Mouse (Mus musculus) cerebellum, adult 9-11 months (tissue): ENCODE data around the gene Plin2.
A peak's percentile ranks its signal among the peaks of the same experiment; 100 is the strongest.

Experiments
- DNase-seq: peaks from one replicate; pipeline ENCODE4 v3.0.0; 2022

Gene Plin2

DNA sequence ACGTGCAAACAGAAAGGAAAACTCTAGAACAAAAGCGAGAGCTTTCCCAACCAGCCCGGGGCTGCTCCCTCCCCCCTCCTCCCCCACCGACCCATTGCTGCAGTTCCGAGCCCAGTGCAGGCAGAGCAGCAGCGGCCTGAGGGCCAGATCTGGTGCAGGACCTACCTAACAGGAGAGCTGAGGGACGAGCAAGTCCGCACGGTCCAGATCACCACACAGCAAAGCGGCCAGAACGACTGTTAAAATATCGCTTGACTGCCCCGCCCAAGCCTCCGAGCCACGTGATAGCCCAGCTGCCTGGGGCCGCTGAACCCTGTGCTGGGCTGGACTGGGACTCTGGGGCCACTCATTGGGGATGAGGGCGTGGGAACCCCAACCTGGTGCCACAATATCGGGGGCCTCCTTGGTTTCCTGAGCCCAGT, at the start of gene Plin2:
Plin2 (minus strand) TSS at position 281 of the 422 bp plus-strand sequence.
- DNase-seq, result peak; percentile 65

DNA sequence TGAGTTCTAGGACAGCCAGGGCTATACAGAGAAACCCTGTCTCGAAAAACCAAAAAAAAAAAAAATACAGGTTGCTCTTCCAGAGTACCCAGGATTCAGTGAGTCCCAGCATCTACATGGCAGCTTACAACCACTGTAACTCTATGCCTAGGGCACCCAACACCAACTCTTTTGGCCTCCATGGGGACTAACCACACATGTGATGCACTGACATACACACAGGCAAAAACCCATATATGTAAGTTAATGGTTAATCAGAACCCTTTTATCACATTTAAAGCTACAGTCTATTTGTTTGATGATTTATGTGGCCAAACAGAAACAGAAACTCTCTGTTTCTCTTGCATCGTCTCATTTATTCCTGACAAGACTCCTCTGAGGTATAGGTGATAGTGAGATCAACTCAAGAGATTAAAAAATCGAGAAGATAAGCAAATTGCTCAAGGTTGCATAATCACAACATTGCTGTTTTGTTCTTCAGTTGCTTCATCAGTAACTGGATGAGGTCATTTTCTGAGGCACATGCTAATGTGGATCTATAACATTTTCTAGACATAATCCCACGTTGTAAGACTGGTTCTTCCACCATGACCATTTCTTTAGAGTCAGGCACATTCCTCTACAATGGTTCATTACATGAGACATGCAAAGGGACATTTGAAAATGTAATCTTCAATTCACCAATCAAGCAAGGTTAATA, 49.2 kb upstream of the Plin2 start:
- no peak for DNase-seq

DNA sequence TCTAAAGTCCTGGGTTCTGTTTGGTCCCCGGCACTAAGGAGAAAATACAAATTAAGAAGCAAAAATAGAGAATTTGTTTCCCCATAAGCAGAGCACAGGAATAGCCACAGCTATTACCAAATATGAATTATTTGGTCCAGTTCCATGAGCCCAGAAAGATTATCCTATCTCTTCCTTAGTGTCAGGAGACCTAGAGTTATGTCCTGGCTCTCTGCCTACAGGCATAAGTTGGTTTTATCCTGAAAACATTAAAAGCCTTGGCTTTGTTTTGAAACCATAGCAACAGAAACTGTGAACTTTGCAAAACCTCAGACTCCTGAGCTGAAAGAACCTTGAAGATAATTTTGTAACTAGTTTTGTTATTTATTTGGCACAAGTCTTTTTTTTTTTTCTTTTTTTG, 47.3 kb upstream of the Plin2 start:
- no peak for DNase-seq

DNA sequence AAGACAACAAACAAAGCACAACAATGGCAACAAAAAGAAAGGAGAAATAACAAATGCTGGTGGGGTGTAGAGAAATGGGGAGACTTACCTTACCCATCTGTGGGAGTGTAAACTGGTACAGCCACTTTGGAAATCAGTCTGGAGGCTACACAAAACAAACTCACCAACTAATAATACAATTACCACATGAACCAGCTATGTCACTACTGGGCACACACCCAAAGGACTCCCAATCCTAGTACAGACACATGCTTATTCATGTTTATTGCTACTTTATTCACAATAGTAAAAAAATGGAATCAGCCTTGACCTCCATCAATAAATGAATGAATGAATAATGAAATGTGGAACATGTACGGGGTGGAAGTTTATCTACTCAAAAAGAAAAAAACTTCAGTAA, 45.5 kb upstream of the Plin2 start:
- no peak for DNase-seq

DNA sequence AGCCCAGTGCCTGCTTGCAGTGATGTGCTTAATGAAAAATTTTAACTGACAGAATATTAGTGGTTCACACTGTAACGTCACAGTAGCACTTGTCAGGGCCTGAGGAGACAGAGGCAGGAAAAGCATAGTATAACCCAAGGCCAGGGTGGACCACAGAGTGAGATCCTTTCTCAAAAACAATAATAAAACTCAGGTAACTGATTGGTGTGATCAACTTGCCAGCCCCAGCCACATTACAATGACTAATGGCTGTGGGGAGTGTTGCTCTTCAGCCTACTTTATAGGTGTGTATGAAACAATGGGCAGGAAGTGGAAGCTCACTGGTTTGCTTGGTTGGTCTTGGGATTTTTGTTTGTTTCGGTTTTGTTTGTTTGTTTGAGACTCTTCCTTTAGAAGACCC, 43.7 kb upstream of the Plin2 start:
- DNase-seq, result no peak

DNA sequence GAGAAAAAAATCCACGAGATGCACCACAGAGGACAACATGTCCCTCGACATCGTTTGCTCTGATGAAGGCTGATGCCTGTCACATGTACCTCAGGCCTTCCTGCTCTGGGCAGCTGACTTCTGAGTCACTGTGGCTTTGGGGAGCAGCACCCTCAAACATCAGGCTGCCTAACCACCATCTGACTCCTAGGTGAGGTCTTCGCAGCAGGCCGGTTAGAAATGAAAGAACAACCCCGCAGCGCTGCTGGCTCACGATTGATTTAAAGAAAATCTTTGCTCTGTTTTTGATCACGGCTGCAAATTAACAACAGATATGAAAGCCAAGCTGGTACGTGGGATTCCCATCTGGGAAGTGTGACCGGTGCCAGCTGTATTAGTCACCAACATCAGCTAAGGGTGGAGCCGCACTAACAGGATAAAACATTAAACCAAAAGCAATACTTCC, 42.9 kb upstream of the Plin2 start:
- DNase-seq, result no peak

DNA sequence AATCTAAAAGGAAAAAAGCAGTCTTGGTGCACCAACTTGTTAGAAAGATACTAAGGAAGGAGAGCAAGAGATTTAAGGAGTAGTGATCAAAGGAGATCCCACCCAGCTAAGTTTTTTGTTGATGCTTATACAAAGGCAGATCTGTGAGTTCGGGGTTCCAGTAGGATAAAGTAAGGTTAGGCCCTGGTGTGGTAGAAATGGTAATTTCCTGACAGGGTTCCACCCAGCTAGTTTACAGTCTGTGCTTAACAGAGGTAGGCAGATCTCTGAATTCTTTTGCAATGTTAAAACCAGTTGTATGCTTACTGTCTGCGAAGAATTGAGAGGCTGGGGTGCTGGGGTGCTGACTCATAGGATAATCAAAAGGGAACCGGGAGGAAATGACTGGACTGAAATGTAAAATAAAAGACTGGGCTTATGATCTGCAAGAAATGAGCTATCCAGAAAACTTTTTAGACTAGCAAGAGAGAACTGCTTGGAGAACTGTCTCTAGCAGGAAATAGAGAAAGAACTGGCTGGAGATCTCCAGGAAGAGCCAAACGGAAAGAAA, 40.9 kb upstream of the Plin2 start:
- DNase-seq, result no peak

DNA sequence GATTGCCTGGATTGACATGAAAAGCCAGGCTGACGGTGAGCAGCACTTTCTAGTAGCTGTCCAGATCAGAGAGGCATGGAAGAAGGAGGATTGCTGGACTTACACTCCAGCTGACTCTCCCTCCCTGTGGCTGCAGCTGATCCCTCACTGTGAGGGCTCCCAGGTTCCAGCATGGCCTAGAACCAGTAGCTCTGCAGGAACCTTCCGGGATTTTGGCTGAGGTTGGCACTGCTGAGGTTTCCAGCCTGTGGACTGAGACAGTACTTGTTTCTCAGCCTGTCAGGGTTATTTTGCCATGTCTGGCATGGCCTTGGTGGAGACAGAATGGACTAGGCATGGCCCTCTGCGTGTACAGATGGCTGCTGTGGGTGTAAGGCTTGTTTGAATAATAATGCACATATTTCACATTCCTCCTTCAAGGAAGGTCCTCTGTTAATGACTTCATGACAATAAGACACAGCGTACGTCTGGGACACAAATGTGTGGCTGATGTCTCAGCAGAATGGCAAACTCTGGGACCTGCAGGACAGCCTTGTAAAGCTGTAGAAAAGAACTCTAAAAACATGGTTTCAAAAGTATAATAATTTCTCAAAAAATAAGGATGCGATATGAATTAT, 40.3 kb upstream of the Plin2 start:
- peak; percentile 88 for DNase-seq

DNA sequence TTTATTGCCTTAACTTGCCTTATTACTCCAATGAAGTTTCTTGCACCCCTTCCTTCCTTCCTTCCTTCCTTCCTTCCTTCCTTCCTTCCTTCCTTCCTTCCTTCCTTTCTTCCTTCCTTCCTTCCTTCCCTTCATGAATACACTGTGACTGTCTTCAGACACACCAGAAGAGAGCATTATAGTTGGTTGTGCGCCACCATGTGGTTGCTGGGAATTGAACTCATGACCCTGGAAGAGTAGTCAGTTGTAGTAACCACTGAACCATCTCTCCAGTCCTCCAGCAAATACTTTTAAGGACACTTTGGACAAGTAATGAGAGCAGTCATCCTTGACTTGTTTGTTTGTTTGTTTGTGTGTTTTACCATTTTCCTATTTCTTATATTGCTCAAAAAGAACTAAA, 38.9 kb upstream of the Plin2 start:
- DNase-seq, result no peak

DNA sequence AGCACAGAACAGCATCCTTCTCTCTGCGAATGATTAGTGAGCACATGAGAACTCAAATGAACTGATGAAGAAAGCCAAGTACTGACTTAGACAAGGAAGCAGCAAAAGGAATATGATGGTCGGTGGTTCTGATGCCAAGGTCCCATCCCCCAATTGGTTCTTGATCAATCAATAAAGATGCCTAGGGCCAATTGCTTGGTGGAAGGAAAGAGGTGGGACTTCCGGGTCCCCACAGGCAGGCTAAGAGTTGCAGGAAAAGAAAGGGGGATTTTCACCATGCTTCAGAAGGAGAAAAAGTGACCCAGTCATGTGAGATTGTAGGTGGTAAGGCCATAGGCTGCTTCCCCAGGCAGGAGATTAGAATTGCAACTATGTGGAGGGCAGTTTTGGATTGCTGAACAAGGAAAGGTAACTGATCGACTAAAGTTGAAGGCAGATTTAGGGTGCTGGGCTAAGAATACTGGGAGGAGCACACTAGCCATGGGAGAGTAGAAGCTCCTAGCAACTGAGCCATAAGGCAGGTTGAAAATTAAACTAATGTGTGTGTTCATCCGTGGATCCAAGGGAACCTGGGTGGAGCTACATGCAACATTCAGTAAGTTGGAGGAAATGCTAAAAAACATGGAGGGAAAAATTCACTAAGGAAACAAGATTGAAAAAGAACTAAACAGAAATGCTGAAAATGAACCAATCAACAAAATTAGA, 29.5 kb upstream of the Plin2 start:
- DNase-seq, result no peak

DNA sequence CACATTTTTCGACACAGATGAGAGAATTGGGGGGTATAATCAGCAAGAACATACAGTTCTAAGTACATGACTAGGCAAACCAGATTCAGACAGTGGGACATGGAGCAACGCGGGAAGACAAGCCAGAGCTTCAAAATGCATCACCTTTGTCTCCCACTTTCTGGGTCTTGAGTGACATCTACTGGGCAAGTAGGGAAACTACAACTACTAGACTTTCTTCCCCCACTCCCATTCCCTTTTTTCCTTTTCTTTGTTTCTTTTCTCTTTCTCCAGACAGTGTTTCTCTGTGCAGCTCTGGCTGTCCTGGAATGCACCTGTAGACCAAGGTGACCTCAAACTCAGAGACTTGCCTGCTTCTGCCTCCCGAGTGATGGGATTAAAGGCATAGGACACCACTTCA, 27.0 kb upstream of the Plin2 start:
- DNase-seq, result peak; percentile 55

DNA sequence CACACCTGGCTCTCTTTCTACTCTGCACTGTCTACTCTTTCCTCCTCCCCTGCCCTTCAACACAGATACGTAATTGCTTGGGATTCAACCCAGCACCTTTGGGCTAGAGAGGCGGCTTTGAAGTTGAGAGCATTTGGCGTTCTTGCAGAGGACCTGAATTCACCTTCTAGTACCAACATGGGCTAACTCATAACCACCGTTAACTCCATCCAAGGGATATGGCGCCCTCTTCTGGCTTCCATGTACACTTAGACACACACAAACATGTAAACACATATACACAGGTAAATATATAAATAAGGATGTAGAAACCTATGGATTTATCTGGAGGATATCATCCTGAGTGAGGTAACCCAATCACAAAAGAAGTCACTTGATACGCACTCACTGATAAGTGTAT, 25.2 kb upstream of the Plin2 start:
- peak; percentile 50 for DNase-seq

DNA sequence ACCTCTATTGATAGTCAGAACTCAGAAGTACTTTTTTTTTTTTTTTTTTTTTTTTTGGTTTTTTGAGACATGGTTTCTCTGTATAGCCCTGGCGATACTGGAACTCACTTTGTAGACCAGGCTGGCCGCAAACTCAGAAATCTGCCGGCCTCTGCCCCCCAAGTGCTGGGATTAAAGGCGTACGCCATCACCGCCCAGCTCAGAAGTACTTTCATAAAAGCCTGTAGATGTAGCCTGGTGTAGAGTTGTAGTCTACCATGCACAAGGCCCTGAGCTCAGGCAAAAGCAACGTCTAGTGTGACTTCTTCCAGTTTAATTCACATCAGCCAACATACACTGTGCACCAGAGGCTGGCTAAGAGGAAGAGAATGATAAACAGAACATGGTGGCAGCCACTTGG, 23.1 kb upstream of the Plin2 start:
- no peak for DNase-seq

DNA sequence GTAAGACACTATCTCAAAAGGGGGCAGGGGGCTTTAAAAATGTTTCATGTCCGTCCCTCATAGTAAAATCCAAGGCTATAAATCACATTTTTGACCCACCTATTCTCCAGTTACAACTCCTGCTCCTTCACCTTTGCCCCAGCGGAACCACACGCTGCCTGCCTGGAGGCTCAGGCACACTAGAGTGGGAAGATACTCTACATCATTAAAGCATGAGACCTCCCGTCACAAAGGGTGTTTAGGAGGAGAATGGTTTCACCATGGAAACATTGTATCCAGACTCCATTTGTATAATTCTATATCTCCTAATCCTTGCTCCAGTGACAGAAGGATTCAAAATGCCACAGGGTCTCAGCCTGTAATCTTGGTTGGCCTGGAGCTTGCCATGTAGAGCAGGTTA, 21.4 kb upstream of the Plin2 start:
- DNase-seq, result no peak

DNA sequence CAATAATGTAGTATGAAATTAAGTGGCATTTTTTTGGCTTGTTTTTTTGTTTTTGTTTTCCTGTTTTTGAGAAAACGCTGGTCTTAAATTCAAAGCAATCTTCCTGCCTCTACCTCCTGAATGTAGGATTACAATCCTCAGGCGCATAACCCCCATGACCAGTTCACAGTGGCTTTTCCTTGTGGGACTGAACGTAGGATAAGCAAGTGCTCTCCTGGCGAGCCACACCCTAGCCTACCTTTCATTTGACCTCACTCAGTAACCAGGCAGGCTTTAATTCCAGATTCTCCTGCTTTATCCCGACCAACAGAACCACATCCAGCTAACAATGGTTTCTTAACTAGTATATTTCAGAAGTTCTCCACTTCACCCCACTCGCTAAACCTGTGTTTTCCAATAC, 20.9 kb upstream of the Plin2 start:
- no peak for DNase-seq

DNA sequence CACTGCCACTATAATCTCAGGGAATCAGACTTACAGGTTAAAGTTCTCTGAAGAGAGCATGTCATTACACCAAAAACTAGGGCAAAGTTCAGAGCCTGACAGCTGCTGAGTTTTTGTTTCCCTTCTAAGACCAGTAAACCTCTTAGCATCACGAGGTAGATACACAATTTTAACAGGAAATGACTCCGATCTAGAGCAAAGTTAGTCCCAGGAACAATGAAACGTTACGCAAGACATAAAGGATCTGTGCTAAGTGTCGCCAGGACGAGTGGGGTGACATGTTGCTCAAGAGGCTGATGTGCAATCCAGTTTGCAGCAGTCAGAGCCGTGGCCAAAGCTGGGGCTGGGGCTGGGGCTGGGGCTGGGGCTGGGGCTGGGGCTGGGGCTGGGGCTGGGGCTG, 20.3 kb upstream of the Plin2 start:
- no peak for DNase-seq

DNA sequence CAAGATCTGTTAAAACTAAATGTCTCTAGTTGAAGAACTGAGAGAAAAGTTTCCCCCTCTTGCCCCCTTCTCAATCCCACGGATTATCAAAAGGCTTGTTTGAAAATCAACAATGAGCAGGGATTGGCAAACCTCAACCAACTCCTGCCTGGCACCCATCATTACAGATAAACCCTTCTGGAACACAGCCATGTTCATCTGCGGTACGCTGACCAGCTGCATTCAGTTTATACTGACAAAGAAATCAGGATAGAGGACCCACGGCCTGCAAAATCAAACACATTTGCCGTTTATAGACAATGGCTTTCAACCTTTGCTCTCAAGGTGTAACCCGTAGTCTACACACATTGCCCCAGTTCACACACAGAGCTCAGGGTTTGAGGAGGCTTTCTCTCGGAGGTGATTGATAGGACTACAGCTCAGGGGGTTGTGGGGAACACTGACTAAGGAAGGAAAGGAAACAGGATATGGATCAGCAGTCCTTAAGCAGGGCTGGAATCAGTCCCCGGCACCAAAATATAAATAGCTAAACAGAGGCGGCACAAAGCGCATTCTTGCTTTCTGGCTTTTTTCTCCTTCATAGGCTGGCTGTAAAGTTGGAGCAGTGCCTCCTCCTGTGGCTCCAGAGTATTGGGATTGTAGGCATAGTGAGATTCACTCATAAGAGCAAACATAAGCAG, 19.3 kb upstream of the Plin2 start:
- no peak for DNase-seq

DNA sequence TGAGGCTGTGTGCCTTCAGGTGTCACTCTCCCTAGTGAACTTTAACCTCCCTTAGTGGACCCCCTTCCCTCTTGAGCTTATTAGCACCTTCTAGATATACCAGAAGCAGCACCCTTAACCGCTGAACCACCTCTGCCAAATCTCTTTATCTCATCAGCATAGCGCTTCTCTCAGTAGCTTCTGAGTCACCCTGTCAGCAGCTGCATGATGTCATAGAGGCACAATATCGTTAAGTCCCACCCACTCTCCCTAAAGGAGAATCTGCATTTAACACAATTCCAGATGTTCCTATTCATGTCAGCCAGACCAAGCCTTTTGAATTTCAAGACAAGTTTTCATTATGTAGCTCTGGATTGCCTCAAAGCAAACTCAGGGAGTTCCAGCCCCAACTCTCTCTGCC, 16.7 kb upstream of the Plin2 start:
- DNase-seq, result no peak

DNA sequence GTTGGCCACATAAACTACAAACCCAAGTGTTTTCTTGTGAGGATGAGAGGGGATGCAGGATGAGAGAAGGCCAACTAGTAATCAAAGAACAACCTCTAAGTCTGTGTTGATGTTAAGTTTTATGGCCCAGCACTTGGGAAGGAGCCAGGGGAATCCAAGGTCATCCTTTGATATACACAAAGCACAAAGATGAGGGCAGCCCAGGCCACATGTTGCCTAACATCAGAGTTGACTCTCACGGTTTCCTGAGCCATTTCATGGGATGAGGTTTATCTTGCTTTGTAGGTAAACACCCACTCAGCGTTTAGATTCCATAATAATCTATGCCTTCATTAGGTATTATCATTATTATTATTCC, 16.1 kb upstream of the Plin2 start:
- DNase-seq, result no peak

DNA sequence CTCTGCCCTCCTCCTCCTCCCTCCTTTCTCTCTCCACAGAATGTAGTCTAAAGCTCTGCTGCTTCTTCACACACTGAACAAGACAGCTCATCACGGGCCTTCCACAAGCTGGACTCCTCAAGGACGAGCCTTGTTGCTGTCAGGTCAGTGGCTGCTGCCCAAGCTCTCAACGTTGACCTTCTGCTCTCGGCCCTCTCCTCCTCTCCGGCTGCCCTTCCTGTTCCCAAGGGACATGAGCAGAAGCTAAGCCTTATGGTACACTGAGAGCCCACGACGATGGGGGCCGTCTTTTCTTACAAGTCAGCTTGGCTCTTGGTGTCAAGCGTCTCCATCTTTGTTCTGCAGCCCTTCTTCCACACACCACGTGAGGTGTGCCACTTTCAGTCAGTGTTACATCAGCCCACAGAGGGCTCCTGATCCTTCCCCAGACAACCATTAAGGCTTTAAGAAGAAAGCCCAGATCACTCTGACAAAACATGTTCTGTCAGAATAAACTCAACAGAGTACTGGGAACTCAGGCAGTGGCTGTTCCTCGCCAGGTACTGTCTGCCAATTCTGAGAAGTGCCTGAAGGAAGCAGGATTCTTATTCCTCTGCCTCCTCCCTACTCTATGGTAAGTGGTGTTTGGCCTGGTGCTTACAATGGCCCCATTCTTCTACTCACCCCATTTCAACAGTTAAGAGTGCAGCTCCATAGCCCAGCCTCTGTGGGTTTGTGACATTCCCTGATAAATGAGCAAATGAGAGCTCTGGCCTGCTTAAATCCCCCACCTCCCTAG, 15.6 kb upstream of the Plin2 start:
- no peak for DNase-seq

DNA sequence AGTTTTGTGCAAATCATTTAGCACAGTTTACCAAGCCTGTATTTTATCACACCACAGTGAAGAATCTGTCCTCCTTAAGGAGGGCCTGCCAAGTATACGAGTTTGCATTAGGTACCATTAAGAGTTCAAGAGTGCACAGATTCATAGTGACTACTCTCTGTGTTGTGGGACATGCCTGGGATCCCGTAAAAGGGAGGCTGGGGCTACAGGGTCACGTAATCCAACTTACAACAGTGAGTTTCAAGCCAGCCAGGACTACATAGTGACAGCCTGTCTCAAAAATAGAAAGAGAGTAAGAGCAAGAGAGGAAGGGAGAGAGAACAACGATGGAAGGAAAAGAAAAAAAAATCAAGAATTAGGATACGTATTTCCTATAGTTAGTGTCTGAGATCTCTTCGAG, 14.9 kb upstream of the Plin2 start:
- no peak for DNase-seq

DNA sequence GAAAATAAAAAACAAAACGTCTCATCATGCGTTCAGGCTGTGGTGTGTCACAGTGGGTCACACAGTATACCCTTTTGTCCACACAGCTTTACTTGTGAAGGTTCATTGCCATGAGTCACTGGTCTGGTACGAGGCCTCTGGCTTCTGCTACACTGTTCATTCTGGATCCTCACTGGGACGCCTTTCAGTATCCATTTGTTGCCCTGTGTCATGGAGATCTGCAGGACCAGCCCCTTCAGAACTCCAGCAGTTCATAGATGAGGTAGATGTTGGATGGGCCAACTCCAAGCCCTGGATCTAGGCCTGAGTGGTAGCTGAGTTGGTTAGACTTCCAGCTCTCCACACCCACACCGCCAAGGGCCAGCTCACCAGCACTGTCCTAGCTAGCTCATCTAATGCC, 13.9 kb upstream of the Plin2 start:
- DNase-seq, result no peak

DNA sequence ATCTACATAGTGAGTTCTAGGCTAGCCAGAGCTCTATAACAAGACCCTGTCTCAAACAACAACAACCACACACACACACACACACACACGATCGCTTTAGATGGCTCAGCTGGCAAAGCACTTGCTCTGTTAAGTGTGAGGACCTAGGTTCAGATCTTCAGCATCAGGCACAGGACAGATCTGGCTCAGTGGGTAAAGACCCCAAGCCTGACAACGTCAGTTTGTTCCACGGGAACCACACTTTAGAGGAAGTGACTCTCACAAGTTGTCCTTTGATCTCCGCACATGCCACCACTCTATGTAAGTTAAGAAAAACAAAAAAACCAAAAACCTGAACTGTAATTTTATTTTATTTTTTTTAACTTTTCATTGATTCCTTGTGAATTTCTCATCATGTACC, 13.4 kb upstream of the Plin2 start:
- DNase-seq, result no peak
